ENCODE assay signal across 7 mouse cellular contexts in genomic region chr6:38551989-38552635, GRCm38 (mm10). TPM values are rescaled to one million over a fixed set of nuclear protein-coding genes. Genes with fewer than 3 reads are reported as not detected.
DNase-seq lines count a peak whose midpoint lies in the region; ATAC-seq lines count a peak whose summit lies in the region.

No protein-coding gene starts in this region.

- H3K4me3 ChIP-seq in intestine, embryonic 15.5 days (replicated peaks), result peak overlapping the region; percentile 67
- H3K4me3 ChIP-seq in midbrain, embryonic 10.5 days, result peak overlapping the region; percentile 89

- no peaks in the 10 kb centered on the region for H3K27me3 ChIP-seq in intestine, embryonic 15.5 days (replicated peaks)
- H3K27me3 ChIP-seq in midbrain, embryonic 10.5 days (ENCODE audit: low read depth, poor library complexity, severe bottlenecking), result no peaks in the 10 kb centered on the region

- H3K36me3 ChIP-seq in intestine, embryonic 15.5 days, result no peaks in the 10 kb centered on the region
- H3K36me3 ChIP-seq in midbrain, embryonic 10.5 days, result peaks cover 31% of the 10 kb centered on the region

- H3K4me1 ChIP-seq in intestine, embryonic 15.5 days (replicated peaks), result no peaks in the 10 kb centered on the region
- peaks cover 29% of the 10 kb centered on the region for H3K4me1 ChIP-seq in midbrain, embryonic 10.5 days

- H3K9ac ChIP-seq in intestine, embryonic 15.5 days, result peak overlapping the region; percentile 84

- intact Hi-C loops in left cerebral cortex, postnatal 25 days (cut with DNase I), result no loop called here

- peak; percentile 94 for ATAC-seq in intestine, embryonic 15.5 days

- peak; percentile 96 for DNase-seq in adrenal gland, adult 18-20 months (ENCODE audit: low spot score in 2 of 2)
- peak; percentile 98 for DNase-seq in embryo, embryonic 11 days
- peak; percentile 99 for DNase-seq in gastrocnemius, postnatal 25 days
- DNase-seq in left cerebral cortex, postnatal 25 days (ENCODE audit: low spot score in 2 of 2), result peak; percentile 95 to 98
- DNase-seq in midbrain, embryonic 10.5 days (ENCODE audit: low spot score), result peak; percentile 99
- DNase-seq in right cerebral cortex, postnatal 4 days, result peak; percentile 98

- under 1% methylated on average over 31 of the region's 32 CpGs for WGBS in intestine, embryonic 15.5 days
- under 1% methylated on average over 32 of the region's 32 CpGs for WGBS in midbrain, embryonic 10.5 days

- peak overlapping the region; percentile 99 for H3K27ac ChIP-seq in intestine, embryonic 15.5 days
- H3K27ac ChIP-seq in midbrain, embryonic 10.5 days (replicated peaks), result peak overlapping the region; percentile 99

- no peaks in the 10 kb centered on the region for H3K9me3 ChIP-seq in intestine, embryonic 15.5 days
- H3K9me3 ChIP-seq in midbrain, embryonic 10.5 days (replicated peaks), result no peaks in the 10 kb centered on the region

- H3K4me2 ChIP-seq in intestine, embryonic 15.5 days (replicated peaks), result peak overlapping the region; percentile 53

RNA-seq across cellular contexts. Expression of gene Luc7l2, which starts 1.0 kb away (rescaled TPM):
- total RNA-seq in adrenal gland, adult 18-20 months (2021), result 100 to 1,000 TPM; 118 to 152 TPM
- 10 to 100 TPM; 97.7 to 97.8 TPM for total RNA-seq in gastrocnemius, postnatal 25 days (2021)
- polyA plus RNA-seq in intestine, embryonic 15.5 days (2015; fragmentation: Nextera tagmentation; extraction: Ambion mirVana), result 29.2 and 29.6 TPM in 2 replicates
- total RNA-seq in left cerebral cortex, postnatal 25 days (2021), result 100 to 1,000 TPM; 154 to 171 TPM
- 36.1 and 37.4 TPM in 2 replicates for polyA plus RNA-seq in midbrain, embryonic 10.5 days (2016; fragmentation: Nextera tagmentation; extraction: Ambion mirVana)

RNA-seq across cellular contexts. Expression of gene Fmc1, which starts 18.8 kb away (rescaled TPM):
- 100 to 1,000 TPM; 109 to 148 TPM for total RNA-seq in adrenal gland, adult 18-20 months (2021)
- total RNA-seq in gastrocnemius, postnatal 25 days (2021), result 100 to 1,000 TPM; 167 to 170 TPM
- polyA plus RNA-seq in intestine, embryonic 15.5 days (2015; fragmentation: Nextera tagmentation; extraction: Ambion mirVana), result 170 and 176 TPM in 2 replicates
- total RNA-seq in left cerebral cortex, postnatal 25 days (2021), result 10 to 100 TPM; 52.8 to 55.1 TPM
- 121 TPM in 2 replicates for polyA plus RNA-seq in midbrain, embryonic 10.5 days (2016; fragmentation: Nextera tagmentation; extraction: Ambion mirVana)

Comparison
In these comparisons a context has a peak if more than half of its experiments do, and no peak if none do; other contexts are left out.
1. Peak in every context shown above with its lines: DNase-seq, ATAC-seq, H3K4me3 ChIP-seq and H3K27ac ChIP-seq.